Mouse (Mus musculus) lung, embryonic 15.5 days (tissue): ENCODE data around the gene Rap1gap. TPM values are rescaled to one million over a fixed set of nuclear protein-coding genes. Genes with fewer than 3 reads are reported as not detected.

Experiments used
- ATAC-seq: fragments of 200-750 bp; cut with Nextera tagmentation; 2 replicates; pipeline ENCODE4 v1.8.0; 2017; ENCODE audit warnings: moderate number of reproducible peaks, borderline replicate concordance; ENCODE audit not compliant: low FRiP score, low TSS enrichment; ENCODE audit errors: extremely low read depth
- H3K27ac ChIP-seq: fragments of 300-500 bp; sonication (generic); 2 replicates; pipeline ENCODE4 v1.5.1; 2015; ENCODE audit warnings: moderate library complexity, mild to moderate bottlenecking, inconsistent platforms
- H3K27me3 ChIP-seq: fragments of 300-500 bp; sonication (generic); 2 replicates; pipeline ENCODE4 v1.6.1; 2015; ENCODE audit warnings: inconsistent platforms
- H3K36me3 ChIP-seq: fragments of 300-500 bp; sonication (generic); 2 replicates; pipeline ENCODE4 v1.6.1; 2015; ENCODE audit warnings: inconsistent platforms
- H3K4me1 ChIP-seq: fragments of 300-500 bp; sonication (generic); 2 replicates; pipeline ENCODE4 v1.6.1; 2015; ENCODE audit warnings: inconsistent platforms
- H3K4me2 ChIP-seq: fragments of 300-500 bp; sonication (generic); 2 replicates; pipeline ENCODE4 v1.6.1; 2015; ENCODE audit warnings: inconsistent platforms, mild to moderate bottlenecking, moderate library complexity
- H3K4me3 ChIP-seq: fragments of 300-500 bp; sonication (generic); 2 replicates; pipeline ENCODE4 v1.5.1; 2015; ENCODE audit warnings: mild to moderate bottlenecking, inconsistent platforms
- H3K9ac ChIP-seq: fragments of 300-500 bp; sonication (generic); 2 replicates; pipeline ENCODE4 v1.6.1; 2015; ENCODE audit warnings: inconsistent platforms
- H3K9me3 ChIP-seq: fragments of 300-500 bp; sonication (generic); 2 replicates; pipeline ENCODE4 v1.6.1; 2016; ENCODE audit warnings: inconsistent platforms
- WGBS: fragments of 180-500 bp; shearing (Covaris S2); methylation state at CpG from one replicate; pipeline ENCODE4 v1.1.7; 2015; 5-methylcytosine and 5-hydroxymethylcytosine counted together
- polyA plus RNA-seq: library from polyadenylated mRNA; unstranded; fragments of >200 nt; fragmentation: Nextera tagmentation; extraction: Ambion mirVana; gene quantifications from 2 replicates; pipeline ENCODE4 v1.2.1, GENCODE M21; 2015

Rap1gap gene
- 8.6 and 9.1 TPM in 2 replicates for polyA plus RNA-seq

- peak within 1 kb of the TSS; percentile 43 for H3K4me3 ChIP-seq
- peak within 1 kb of the TSS; percentile 91 for H3K4me2 ChIP-seq
- H3K27me3 ChIP-seq: peaks cover 45% of the 10 kb centered on the region
- no peak within 1 kb of the TSS for H3K27ac ChIP-seq
- H3K36me3 ChIP-seq: no peaks in the 10 kb centered on the region
- peaks cover 27% of the 10 kb centered on the region for H3K4me1 ChIP-seq
- peak within 1 kb of the TSS; percentile 37 for H3K9ac ChIP-seq
- no peak for ATAC-seq
- WGBS: 1% methylated on average over 44 of the region's 44 CpGs
- no peaks in the 10 kb centered on the region for H3K9me3 ChIP-seq
Measured at GRCm38 (mm10) chr4:137664433-137664979, at the start of gene Rap1gap. Gene Rap1gap (plus strand): TSS chr4:137664726.

GRCm38 (mm10) chr4:137622847-137623246 lies 41.7 kb upstream of the Rap1gap start:
- Histone ChIP-seq H3K9me3 (no peaks in the 10 kb centered on the region), H3K27me3 (no peaks in the 10 kb centered on the region), H3K36me3 (peaks cover 79% of the 10 kb centered on the region), H3K9ac (no peak overlapping the region), H3K4me2 (no peak overlapping the region), H3K27ac (no peak overlapping the region), H3K4me3 (no peak overlapping the region), H3K4me1 (no peaks in the 10 kb centered on the region)
- 90% methylated on average over 8 of the region's 8 CpGs for WGBS
- ATAC-seq: no peak

DNA sequence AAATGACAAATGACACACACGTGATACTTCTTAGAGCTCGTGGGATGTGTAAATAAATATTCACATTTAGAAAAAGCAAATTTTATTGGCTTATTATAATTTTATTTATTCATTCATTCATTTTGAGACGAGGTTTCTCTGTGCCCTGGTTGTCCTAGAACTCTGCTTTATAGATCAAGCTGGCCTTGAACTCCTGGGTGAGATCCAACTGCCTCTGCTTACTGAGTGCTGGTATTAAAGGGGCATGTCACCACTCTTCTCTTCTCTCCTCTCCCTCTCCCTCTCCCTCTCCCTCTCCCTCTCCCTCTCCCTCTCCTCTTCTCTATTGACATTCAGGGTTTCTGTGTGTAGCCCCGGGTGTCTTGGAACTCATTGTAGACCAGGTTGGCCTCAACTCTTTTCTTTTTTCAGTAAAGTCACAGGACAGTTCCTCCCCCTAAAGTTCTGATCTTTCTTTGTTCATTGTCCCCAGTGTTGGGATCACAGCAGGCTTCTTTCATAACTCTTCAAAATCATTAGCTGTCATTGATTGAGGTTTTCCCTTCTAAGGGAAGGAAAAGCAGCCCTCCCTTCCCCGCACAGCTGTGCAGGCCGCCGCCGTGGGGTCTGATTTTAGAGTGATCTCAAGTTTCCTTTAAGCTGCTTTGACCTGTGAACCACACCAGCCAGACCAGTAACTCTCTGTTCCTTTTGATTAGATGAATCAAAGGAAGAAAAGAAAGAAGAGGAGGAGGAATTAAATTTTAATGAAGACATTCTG lies 36.9 kb upstream of the Rap1gap start:
- Histone ChIP-seq H3K36me3 (peaks cover 81% of the 10 kb centered on the region), H3K4me2 (no peak overlapping the region), H3K9me3 (no peaks in the 10 kb centered on the region), H3K27ac (no peak overlapping the region), H3K27me3 (no peaks in the 10 kb centered on the region), H3K4me3 (no peak overlapping the region), H3K4me1 (no peaks in the 10 kb centered on the region), H3K9ac (no peak overlapping the region)
- WGBS: 65% methylated on average over 8 of the region's 8 CpGs
- ATAC-seq: no peak

GRCm38 (mm10) chr4:137628400-137628799 lies 36.1 kb upstream of the Rap1gap start:
- H3K9me3 ChIP-seq: no peaks in the 10 kb centered on the region
- 92% methylated on average over 6 of the region's 6 CpGs for WGBS
- H3K4me2 ChIP-seq: no peak overlapping the region
- no peak overlapping the region for H3K4me3 ChIP-seq
- no peak for ATAC-seq
- H3K9ac ChIP-seq: no peak overlapping the region
- H3K27me3 ChIP-seq: no peaks in the 10 kb centered on the region
- no peak overlapping the region for H3K27ac ChIP-seq
- H3K36me3 ChIP-seq: peaks cover 81% of the 10 kb centered on the region
- no peaks in the 10 kb centered on the region for H3K4me1 ChIP-seq

DNA sequence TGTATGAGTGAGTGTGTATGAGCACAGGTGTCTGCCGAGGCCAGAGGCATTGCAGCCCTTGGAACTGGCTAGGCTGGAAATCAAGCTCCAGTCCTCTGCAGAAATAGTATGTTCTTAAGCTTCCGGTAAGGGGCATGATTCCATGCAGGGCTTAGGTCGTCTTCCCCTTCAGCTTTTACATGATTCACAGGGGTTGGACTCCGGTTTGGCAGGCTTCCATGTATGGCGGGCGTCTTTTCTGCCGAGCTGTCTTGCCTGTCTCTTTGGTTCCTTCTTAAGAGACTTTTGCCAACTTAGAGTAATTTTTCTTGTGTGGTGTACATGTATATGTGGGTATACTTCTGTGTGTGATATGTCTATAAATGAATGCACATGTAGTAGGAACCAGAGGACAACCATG lies 35.2 kb upstream of the Rap1gap start:
- no peak overlapping the region for H3K4me3 ChIP-seq
- no peak for ATAC-seq
- H3K4me1 ChIP-seq: no peaks in the 10 kb centered on the region
- H3K4me2 ChIP-seq: no peak overlapping the region
- H3K36me3 ChIP-seq: peaks cover 79% of the 10 kb centered on the region
- H3K9ac ChIP-seq: no peak overlapping the region
- 67% methylated on average over 7 of the region's 7 CpGs for WGBS
- no peaks in the 10 kb centered on the region for H3K9me3 ChIP-seq
- H3K27me3 ChIP-seq: no peaks in the 10 kb centered on the region
- H3K27ac ChIP-seq: no peak overlapping the region

DNA sequence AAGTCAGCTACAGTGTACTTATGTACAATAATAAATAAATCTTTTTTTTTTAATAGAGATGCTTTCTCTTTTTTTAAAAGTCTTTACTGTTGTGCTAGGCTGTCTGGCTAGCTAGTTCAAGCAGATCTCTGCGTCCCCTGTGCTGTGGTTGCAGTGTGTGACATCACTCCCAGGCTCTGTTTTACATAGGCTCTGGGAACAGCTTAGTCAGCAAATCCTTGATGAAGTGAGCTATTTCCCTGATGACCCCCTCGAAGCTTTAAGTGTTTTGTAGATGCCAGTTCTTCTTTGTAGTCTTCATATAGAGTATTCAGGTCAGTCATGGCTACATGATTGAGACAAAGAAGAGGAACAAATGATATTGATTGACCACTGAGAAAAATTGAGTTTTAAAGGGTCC lies 34.4 kb upstream of the Rap1gap start:
- Histone ChIP-seq H3K4me1 (no peaks in the 10 kb centered on the region), H3K27me3 (no peaks in the 10 kb centered on the region), H3K27ac (no peak overlapping the region), H3K36me3 (peaks cover 79% of the 10 kb centered on the region), H3K9me3 (no peaks in the 10 kb centered on the region), H3K4me3 (no peak overlapping the region), H3K4me2 (no peak overlapping the region), H3K9ac (no peak overlapping the region)
- ATAC-seq: no peak
- WGBS: 81% methylated on average over 2 of the region's 2 CpGs

DNA sequence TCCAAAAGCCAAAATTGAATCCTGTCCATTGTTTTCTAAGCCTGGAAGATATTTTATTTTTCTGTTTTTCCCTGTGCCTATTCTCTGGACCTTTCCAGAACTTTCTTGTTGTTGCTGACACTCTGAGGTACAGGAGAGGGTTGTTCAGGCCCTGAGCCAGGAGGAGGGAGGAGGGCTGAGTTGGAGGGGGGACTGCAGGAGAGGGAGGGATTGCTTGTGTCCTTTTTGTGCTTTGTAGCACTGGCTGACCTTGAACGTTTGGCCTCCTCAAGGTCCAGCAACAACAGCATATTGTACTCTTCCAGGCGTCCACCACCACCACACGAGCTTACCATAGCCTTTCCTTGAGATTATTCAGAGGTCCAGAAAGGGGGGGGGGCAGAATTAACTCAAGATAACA lies 32.9 kb upstream of the Rap1gap start:
- Histone ChIP-seq H3K9ac (no peak overlapping the region), H3K9me3 (no peaks in the 10 kb centered on the region), H3K27ac (no peak overlapping the region), H3K4me1 (no peaks in the 10 kb centered on the region), H3K4me2 (no peak overlapping the region), H3K4me3 (no peak overlapping the region), H3K36me3 (peaks cover 87% of the 10 kb centered on the region), H3K27me3 (no peaks in the 10 kb centered on the region)
- 76% methylated on average over 3 of the region's 3 CpGs for WGBS
- ATAC-seq: no peak

DNA sequence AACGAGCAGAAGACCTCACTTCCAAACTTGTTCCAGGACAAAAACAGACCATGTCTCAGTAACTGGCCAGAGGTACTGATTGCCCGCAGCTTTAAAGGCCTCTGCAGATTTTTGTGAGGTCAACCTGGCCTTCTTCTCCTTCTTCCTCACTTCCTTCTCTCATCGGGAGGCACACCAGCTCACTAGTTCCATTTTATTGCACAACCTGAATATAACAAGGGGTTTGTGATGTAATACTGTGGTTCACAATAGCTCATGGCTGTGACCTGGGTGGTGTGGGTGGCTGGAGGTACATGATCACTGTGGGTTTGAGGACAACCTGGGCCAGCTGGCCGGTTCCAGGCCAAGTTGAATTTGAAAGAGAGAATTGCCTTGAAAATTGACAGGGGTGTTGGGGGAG lies 31.1 kb upstream of the Rap1gap start:
- H3K4me2 ChIP-seq: no peak overlapping the region
- H3K9me3 ChIP-seq: no peaks in the 10 kb centered on the region
- 81% methylated on average over 4 of the region's 4 CpGs for WGBS
- H3K27me3 ChIP-seq: no peaks in the 10 kb centered on the region
- H3K4me1 ChIP-seq: no peaks in the 10 kb centered on the region
- no peak overlapping the region for H3K27ac ChIP-seq
- no peak for ATAC-seq
- no peak overlapping the region for H3K4me3 ChIP-seq
- no peak overlapping the region for H3K9ac ChIP-seq
- peaks cover 89% of the 10 kb centered on the region for H3K36me3 ChIP-seq

- H3K9ac ChIP-seq: no peak overlapping the region
- ATAC-seq: no peak
- no peaks in the 10 kb centered on the region for H3K9me3 ChIP-seq
- H3K4me1 ChIP-seq: no peaks in the 10 kb centered on the region
- H3K27ac ChIP-seq: no peak overlapping the region
- H3K27me3 ChIP-seq: no peaks in the 10 kb centered on the region
- H3K4me2 ChIP-seq: no peak overlapping the region
- WGBS: 72% methylated on average over 3 of the region's 3 CpGs
- peaks cover 85% of the 10 kb centered on the region for H3K36me3 ChIP-seq
- H3K4me3 ChIP-seq: no peak overlapping the region
Measured at GRCm38 (mm10) chr4:137636597-137636996, 27.9 kb upstream of the Rap1gap start.

GRCm38 (mm10) chr4:137641556-137641955 lies 23.0 kb upstream of the Rap1gap start:
- H3K4me2 ChIP-seq: no peak overlapping the region
- peaks cover 75% of the 10 kb centered on the region for H3K36me3 ChIP-seq
- WGBS: 69% methylated on average over 5 of the region's 5 CpGs
- no peaks in the 10 kb centered on the region for H3K27me3 ChIP-seq
- no peak overlapping the region for H3K27ac ChIP-seq
- ATAC-seq: no peak
- no peaks in the 10 kb centered on the region for H3K9me3 ChIP-seq
- H3K4me3 ChIP-seq: no peak overlapping the region
- H3K4me1 ChIP-seq: no peaks in the 10 kb centered on the region
- H3K9ac ChIP-seq: no peak overlapping the region

- no peaks in the 10 kb centered on the region for H3K9me3 ChIP-seq
- H3K4me3 ChIP-seq: no peak overlapping the region
- no peak overlapping the region for H3K27ac ChIP-seq
- no peak for ATAC-seq
- no peak overlapping the region for H3K9ac ChIP-seq
- H3K4me2 ChIP-seq: no peak overlapping the region
- no peaks in the 10 kb centered on the region for H3K27me3 ChIP-seq
- 74% methylated on average over 2 of the region's 2 CpGs for WGBS
- no peaks in the 10 kb centered on the region for H3K4me1 ChIP-seq
- peaks cover 77% of the 10 kb centered on the region for H3K36me3 ChIP-seq
Measured at GRCm38 (mm10) chr4:137642101-137642500, 22.4 kb upstream of the Rap1gap start.

DNA sequence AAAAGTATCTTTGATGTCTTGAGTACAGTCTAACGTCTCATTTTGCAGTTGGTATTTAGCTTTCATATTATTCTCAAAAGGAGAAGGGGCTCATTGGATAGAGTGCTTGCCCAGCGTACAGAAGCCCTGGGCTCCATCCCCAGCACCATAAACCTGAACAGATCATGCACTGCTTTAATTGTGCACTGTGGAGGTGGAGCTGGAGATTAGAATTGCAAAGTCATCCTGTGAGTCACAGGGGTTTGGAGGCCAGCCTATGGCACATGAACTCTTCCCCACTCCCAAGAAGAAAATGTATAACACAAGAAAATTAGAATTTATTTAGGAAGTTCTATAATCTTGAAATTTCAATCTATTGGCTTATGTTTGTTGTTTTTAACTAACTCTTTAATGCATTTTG lies 21.1 kb upstream of the Rap1gap start:
- Histone ChIP-seq H3K27me3 (no peaks in the 10 kb centered on the region), H3K9me3 (no peaks in the 10 kb centered on the region), H3K27ac (no peak overlapping the region), H3K36me3 (peaks cover 75% of the 10 kb centered on the region), H3K4me3 (no peak overlapping the region), H3K4me2 (no peak overlapping the region), H3K9ac (no peak overlapping the region), H3K4me1 (no peaks in the 10 kb centered on the region)
- no peak for ATAC-seq
- WGBS: 80% methylated on average over 2 of the region's 2 CpGs
